ENCODE assay signal across 11 mouse cellular contexts in the genomic region with DNA sequence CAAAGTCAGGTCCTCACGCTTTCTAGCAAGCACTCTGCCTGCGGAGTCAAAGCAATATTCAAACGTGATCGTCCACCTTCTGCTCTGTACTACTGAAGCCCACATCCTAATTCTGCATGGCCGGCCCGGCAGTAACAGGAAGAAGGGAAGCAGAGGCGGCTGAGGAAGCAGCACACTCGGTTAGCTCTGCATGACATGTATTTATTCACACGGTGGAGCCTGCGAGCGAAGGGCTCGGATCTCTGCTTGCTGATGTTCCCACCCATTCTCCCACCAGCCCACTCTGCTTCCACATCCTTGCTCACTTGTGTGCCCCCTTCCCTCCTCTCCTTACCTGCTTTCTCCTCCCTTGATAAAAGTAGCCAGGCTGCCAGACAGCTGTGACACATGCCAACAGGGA.
DNase-seq lines count a peak whose midpoint lies in the region; ATAC-seq and TF ChIP-seq lines count a peak whose summit lies in the region.
"Had no signal": no experiment of that assay in that cellular context is flagged by ENCODE, and none has a peak within 500 bp of the region (broad histone marks: within the 10 kb centered on the region; RNA-seq: fewer than 3 reads in every experiment).

No protein-coding gene starts in this region.

- H3K27ac ChIP-seq in hindbrain, embryonic 11.5 days (ENCODE audit: low read depth, low read length): no peak overlapping the region
- H3K27ac ChIP-seq in hindbrain, embryonic 10.5 days: no peak overlapping the region; the same call in 1 of the 2 replicates
- peak overlapping the region; percentile 68 for H3K27ac ChIP-seq in midbrain, embryonic 13.5 days
- no peak overlapping the region for H3K27ac ChIP-seq in stomach, postnatal 0 days (replicated peaks)
- H3K27ac ChIP-seq: liver, embryonic 15.5 days had no signal

- no peaks in the 10 kb centered on the region for H3K9me3 ChIP-seq in hindbrain, embryonic 11.5 days (ENCODE audit: control insufficient read depth, low read length)
- H3K9me3 ChIP-seq in hindbrain, embryonic 10.5 days: no peaks in the 10 kb centered on the region
- no peaks in the 10 kb centered on the region for H3K9me3 ChIP-seq in midbrain, embryonic 13.5 days
- no peaks in the 10 kb centered on the region for H3K9me3 ChIP-seq in stomach, postnatal 0 days (ENCODE audit: control insufficient read depth, low read length)
- H3K9me3 ChIP-seq: liver, embryonic 15.5 days had no signal

- peak; percentile 46 for TF ChIP-seq CTCF in stomach, postnatal 0 days (IDR thresholded peaks at IDR 0.05; ENCODE audit: low read depth)

- no peaks in the 10 kb centered on the region for H3K27me3 ChIP-seq in hindbrain, embryonic 11.5 days (ENCODE audit: control insufficient read depth, insufficient read depth, low read length)
- H3K27me3 ChIP-seq in hindbrain, embryonic 10.5 days (ENCODE audit: insufficient read depth, poor library complexity, severe bottlenecking): no peaks in the 10 kb centered on the region
- H3K27me3 ChIP-seq in midbrain, embryonic 13.5 days: no peaks in the 10 kb centered on the region
- no peaks in the 10 kb centered on the region for H3K27me3 ChIP-seq in stomach, postnatal 0 days (ENCODE audit: control insufficient read depth, insufficient read depth, low read length)
- H3K27me3 ChIP-seq: CH12.LX; liver, embryonic 15.5 days had no signal

- 39% methylated on average over 12 of the region's 12 CpGs for WGBS in hindbrain, embryonic 11.5 days
- WGBS in hindbrain, embryonic 10.5 days: 49% methylated on average over 12 of the region's 12 CpGs
- 29% methylated on average over 12 of the region's 12 CpGs for WGBS in midbrain, embryonic 13.5 days
- 36% methylated on average over 12 of the region's 12 CpGs for WGBS in stomach, postnatal 0 days

- 0 out of 2 replicates have a peak, but pooled peaks cover 3% of the 10 kb centered on the region for H3K4me1 ChIP-seq in hindbrain, embryonic 11.5 days (replicated peaks; ENCODE audit: control insufficient read depth, insufficient read depth, low read length)
- H3K4me1 ChIP-seq in hindbrain, embryonic 10.5 days (replicated peaks): peaks cover 31% of the 10 kb centered on the region
- peaks cover 33% of the 10 kb centered on the region for H3K4me1 ChIP-seq in midbrain, embryonic 13.5 days (replicated peaks)
- peaks cover 2% of the 10 kb centered on the region; the same call in 1 of the 2 replicates for H3K4me1 ChIP-seq in stomach, postnatal 0 days (replicated peaks; ENCODE audit: control insufficient read depth, insufficient read depth)

- no peak for TF ChIP-seq EP300 in stomach, postnatal 0 days (optimal IDR thresholded peaks at IDR 0.05)

- H3K4me3 ChIP-seq in hindbrain, embryonic 11.5 days (ENCODE audit: low read depth, low read length): no peak overlapping the region
- no peak overlapping the region for H3K4me3 ChIP-seq in hindbrain, embryonic 10.5 days
- H3K4me3 ChIP-seq in midbrain, embryonic 13.5 days (replicated peaks): no peak overlapping the region
- no peak overlapping the region for H3K4me3 ChIP-seq in stomach, postnatal 0 days (ENCODE audit: low read depth, low read length)
- H3K4me3 ChIP-seq: liver, embryonic 15.5 days had no signal

- peak; percentile 38; the same call in 1 of the 2 replicates for ATAC-seq in hindbrain, embryonic 11.5 days (ENCODE audit: low FRiP score)
- ATAC-seq in midbrain, embryonic 13.5 days: peak; percentile 73
- ATAC-seq in stomach, postnatal 0 days (ENCODE audit: low FRiP score, low TSS enrichment): no peak

- DNase-seq in hindbrain, embryonic 11.5 days (ENCODE audit: low spot score): no peak
- no peak for DNase-seq in hindbrain, embryonic 10.5 days (ENCODE audit: low spot score)
- DNase-seq in spleen, postnatal 36 days (ENCODE audit: low spot score in 2 of 2): peak; percentile 10 to 14
- DNase-seq in spleen, postnatal 14 days (ENCODE audit: low spot score in 2 of 2): no peak
- no peak for DNase-seq in stomach, postnatal 0 days (ENCODE audit: low spot score)
- no peak for DNase-seq in urinary bladder, adult 2 months (ENCODE audit: low spot score)
- DNase-seq in heart, adult 9 months (ENCODE audit: low spot score in 2 of 2): no peak

- 0 out of 2 replicates have a peak overlapping the region, but pooled peaks have one; percentile 15 for H3K9ac ChIP-seq in hindbrain, embryonic 11.5 days (ENCODE audit: low read depth, low read length)
- 0 out of 2 replicates have a peak overlapping the region, but pooled peaks have one; percentile 7 for H3K9ac ChIP-seq in midbrain, embryonic 13.5 days (replicated peaks)
- no peak overlapping the region for H3K9ac ChIP-seq in stomach, postnatal 0 days (ENCODE audit: low read length)
- H3K9ac ChIP-seq: liver, embryonic 15.5 days had no signal

- H3K4me2 ChIP-seq in hindbrain, embryonic 11.5 days (replicated peaks; ENCODE audit: low read depth, low read length): no peak overlapping the region
- peak overlapping the region; percentile 30 for H3K4me2 ChIP-seq in midbrain, embryonic 13.5 days (replicated peaks)
- no peak overlapping the region for H3K4me2 ChIP-seq in stomach, postnatal 0 days (replicated peaks; ENCODE audit: low read depth)
- H3K4me2 ChIP-seq: heart, embryonic 11.5 days; liver, embryonic 15.5 days had no signal

- H3K36me3 ChIP-seq in hindbrain, embryonic 11.5 days (ENCODE audit: control insufficient read depth, insufficient read depth, low read length): no peaks in the 10 kb centered on the region
- H3K36me3 ChIP-seq in hindbrain, embryonic 10.5 days: no peaks in the 10 kb centered on the region
- no peaks in the 10 kb centered on the region for H3K36me3 ChIP-seq in midbrain, embryonic 13.5 days
- no peaks in the 10 kb centered on the region for H3K36me3 ChIP-seq in stomach, postnatal 0 days (ENCODE audit: control insufficient read depth, insufficient read depth, low read length)
- H3K36me3 ChIP-seq: liver, embryonic 15.5 days had no signal

Comparison
In these comparisons a context has a peak if more than half of its experiments do, and no peak if none do; other contexts are left out.
1. DNase-seq: peak in spleen, postnatal 36 days (2 of 2); none in hindbrain, embryonic 11.5 days (single experiment), hindbrain, embryonic 10.5 days (single experiment), spleen, postnatal 14 days (0 of 2), stomach, postnatal 0 days (single experiment), urinary bladder, adult 2 months (single experiment) and heart, adult 9 months (0 of 2).